Mouse (Mus musculus): Measurements from ENCODE around the gene Hmcn2.

Gene Hmcn2

DNA sequence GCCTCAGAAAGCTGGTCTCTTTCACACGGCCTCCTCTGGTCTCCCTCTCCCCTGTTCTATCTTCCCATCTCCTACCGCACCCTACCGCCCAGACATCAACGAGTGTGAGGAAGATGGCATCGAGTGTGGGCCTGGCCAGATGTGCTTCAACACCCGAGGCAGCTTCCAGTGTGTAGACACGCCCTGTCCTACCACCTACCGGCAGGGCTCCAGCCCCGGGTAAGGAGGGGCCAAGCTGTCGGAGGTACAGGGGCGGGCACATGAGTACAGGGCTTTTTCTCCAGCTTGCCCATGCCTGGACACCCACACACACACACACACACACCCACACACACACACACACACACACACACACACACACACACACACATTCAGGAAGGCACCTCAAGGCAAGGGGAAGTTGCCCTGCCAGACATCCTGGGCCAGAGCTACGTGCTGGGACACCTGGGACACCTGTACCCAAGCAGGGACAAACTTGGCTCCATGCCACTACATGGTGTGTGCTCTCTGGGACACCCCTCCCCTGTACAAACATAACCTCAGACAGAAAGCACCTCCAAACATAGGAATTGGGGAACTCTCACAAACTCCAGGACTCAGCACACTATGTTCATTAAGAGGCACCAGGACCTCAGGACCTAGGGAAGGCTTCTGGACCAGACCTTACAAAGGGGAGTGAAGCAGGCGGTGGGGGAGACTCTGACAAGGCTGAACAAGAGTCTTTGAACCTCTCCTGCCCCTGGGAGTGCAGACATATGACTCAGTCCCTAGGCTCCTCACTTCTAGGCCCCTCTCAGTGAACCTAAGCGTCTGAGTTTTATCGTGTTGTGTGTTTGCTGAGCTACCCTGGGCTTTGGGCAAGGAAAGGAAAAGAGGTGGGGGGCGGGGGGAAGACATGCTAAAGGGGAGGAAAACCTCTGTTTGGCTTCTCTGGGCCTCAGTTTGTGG lies 145.0 kb downstream of the Hmcn2 start:
- no peak for DNase-seq (ENCODE audit: low spot score)

DNA sequence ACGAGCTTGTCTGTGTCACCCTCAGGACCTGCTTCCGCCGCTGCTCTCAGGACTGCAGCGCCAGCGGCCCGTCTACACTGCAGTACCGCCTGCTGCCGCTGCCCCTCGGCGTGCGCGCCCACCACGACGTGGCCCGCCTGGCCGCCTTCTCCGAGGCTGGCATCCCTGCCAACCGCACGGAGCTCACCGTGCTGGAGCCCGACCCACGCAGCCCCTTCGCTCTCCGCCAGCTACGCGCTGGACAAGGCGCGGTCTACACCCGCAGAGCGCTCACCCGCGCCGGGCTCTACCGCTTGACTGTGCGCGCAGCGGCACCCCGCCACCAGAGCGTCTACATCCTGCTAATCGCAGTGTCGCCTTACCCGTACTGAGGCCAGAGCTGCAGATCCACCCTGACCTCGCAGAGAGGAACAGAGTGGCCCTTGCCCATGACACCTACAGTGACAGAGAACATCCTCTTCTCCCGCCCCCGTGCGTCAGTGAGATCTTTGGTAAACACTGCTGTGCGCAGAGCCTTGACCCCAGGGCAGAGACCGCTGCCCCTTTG lies 145.9 kb downstream of the Hmcn2 start:
- DNase-seq (ENCODE audit: low spot score) = no peak

DNA sequence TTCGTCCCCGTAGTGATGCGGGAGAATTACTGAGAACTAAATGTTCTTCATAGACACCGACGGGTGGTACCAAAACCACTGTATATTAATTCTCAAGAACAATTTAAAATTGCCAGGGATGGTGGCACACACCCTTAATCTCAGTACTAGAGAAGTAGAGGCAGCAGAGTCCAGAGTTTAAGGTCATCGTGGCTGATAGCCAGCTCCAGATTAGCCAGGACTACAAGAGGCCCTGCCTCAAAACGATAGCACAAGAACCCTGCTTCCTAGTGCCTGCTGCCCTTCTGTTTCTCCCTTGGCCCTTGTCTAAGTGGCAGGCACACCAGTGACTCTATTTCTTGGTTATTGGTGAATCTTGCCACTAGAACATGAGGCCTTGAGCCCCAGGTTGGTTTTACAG lies 146.7 kb downstream of the Hmcn2 start:
- no peak for DNase-seq (ENCODE audit: low spot score)

DNA sequence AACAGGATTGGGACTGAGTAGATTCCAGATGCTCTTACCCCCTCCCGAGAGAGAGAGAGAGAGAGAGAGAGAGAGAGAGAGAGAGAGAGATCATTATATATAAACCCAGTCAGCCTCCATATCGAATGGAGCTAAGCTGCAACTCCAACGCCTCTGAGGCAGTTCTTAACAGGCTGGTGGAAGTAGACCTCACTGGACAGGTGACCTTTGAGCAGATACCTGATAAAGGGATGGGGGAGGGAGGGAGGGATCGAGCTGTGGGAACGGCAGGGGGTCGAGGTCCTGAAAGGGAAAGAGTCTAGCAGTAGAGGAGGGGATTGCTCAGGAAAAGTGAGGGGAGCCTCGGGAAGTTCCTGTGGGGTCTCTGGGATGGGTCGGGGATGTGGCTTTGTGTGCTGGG lies 147.8 kb downstream of the Hmcn2 start:
- no peak for DNase-seq (ENCODE audit: low spot score)

DNA sequence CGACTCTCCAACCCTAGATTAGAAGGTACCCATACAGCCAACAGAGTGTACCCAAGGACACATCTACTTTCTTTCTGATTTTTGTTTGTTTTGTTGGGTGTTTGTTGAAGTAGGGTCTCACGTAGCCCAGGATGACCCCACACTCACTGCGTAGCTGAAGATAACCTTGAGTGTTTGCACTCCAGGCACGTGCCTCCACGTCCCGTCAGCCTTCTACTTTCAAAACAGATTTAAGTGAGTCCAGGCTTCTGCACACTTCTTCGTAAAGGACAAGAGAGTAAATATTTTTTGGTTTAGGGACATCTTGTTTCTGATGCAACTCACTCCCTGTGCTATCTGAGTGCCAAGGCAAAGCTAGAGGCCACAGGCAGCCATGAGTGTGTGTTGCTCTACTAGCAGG lies 149.0 kb downstream of the Hmcn2 start:
- no peak for DNase-seq (ENCODE audit: low spot score)

DNA sequence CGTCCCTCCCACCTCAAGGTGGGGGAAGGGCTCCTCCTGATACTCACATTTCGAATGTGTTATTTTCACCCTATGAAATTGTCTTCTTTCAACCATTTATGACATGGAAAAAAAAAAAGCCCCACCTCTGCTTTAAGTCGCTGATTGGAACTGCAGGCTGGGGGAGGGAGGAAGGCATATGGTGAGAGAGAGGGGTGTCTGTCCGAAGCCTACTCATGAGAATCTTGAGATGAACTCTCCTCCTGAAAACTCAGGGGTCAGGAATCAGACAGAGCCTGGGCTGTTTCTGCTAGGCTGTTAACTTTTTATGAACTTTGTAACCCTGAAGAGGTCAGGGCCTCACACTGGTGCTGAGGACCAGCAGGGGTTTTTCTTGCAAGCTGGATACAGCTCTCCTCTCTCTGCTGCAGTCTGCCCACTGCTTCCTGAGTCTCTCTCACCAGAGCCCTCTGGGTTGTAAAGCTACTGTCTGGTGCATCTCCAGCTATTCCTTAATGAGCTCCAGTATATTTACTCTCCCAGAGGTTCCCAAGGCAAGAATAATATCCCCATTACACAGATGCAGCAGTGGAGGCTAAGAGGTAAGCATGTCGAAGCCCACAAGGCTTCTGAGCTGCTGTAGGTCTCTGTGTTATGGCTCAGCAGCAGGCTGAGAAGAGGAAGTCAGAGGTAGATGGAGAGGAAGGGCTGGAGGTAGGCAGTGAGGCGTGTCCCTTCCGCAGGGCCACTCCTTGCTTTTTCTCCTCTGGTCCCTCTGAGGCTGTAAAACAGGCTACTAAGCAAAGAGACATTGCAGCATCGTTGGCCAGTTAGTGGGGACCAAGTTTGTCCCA lies 149.7 kb downstream of the Hmcn2 start:
- no peak for DNase-seq (ENCODE audit: low spot score)

DNA sequence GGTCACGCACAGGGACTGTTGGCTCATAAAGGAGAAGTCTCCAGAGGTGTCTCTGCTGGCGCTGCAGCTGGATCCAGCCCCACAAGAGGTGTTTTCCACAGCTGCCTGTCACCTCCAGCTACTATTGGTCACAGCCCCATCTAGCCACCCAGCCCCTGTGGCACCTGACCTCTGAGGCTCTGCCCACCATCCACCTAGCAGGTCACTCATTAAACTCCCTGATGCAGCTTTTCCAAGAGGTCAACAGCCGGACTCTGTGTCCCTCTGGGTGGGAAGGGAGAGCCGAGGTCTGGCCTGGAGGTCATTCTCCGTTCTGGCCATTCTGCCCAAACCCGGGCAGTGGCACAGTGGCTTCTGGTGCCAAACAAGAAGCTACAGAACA lies 150.3 kb downstream of the Hmcn2 start:
- DNase-seq (ENCODE audit: low spot score) = no peak

DNA sequence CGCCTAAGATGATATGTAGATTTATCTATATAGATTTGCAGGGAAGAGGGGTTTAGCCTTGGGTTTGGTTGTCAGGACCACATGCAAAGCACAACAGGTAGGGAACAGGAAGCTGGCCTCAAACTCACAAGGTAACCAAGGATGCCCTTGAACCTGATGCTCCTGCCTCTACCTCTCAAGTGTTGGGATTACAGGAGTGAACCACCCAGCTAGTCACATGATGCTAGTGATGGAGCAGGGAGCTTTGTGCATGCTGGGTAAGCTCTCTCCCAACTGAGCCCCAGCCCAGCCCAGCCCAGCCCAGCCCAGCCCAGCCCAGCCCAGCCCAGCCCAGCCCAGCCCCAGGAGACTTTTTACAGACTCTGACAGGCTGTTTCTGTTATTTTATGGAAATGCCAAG lies 153.2 kb downstream of the Hmcn2 start:
- no peak for DNase-seq (ENCODE audit: low spot score)

DNA sequence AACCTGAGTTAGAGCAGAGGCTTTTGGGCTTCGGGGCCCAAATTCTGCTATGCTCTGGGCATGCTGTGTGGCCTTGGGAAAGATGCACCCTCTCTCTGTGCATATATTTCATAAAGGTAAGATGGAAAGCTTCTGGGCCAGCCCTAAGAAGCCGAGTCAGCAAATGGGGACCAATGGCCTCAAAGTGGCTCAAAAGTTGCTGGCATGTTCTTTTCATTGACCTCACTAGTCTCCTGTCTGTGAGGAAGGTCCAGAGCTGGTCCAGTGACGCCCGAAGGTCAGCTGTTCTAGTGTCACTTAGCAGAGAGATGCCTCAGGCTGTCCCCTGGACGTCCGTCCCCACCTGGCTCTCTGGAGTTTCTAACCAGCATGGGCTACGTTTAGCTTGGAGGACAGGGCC lies 154.6 kb downstream of the Hmcn2 start:
- no peak for DNase-seq (ENCODE audit: low spot score)

DNA sequence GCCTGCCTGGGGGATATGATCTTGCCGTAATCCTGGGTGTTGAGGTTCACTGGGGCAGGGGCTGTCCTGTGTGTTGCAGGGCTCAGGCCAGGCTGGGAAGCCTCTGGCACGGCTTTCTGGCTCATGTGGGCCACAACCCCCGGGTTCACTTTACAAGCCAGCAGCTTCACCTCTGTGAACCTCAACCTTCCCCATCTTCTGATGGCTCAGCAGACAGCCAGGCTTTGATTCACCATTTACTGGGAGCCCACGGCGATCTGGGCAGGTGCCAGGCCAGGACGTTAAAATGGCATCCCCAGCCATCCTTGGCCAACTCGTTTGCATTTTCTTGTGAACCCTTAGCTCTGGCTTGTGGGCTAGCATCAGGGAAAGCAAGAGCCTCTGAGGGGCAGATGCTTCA lies 155.3 kb downstream of the Hmcn2 start:
- DNase-seq (ENCODE audit: low spot score) = no peak

DNA sequence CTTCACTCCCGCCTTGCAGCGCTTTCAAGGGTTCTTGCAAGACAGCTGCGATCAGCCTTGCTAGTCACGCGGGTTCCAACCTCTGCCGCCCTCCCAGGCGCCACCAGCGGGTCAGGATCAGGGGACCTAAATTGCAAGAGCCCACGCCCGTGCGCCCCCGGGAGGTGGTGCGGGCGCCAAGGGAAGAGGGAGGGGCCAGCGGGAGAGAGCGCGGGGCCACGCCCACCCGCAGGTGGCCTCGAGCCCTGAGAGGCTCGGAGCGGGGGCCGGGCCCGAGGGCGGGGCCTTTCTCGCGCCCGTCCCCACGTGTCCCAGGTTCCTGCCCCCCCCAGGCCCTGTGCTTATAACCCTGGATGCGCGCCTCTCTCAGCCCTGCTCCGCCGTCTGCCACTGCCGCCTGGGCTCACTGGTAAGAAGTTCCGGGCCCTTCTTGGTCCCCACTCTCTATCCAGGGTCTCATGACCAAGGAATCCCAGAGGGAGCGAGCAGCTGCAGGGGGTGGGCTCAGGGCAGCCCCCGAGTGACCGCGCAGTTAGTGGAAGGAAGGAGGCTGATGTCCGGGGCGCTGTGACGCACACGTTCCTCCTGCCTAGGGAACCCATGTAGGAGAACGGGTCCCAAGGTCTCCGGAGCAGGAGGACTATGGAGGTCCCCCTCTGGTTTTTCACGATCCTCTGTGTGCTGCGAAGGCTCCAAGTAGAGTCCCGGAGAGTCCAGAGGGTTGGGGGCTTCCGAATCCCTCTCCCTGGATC lies 155.9 kb downstream of the Hmcn2 start, which contains the start of gene Ass1:
TSS of gene Ass1 (plus strand) at position 277 of the 752 bp plus-strand sequence.
- DNase-seq (ENCODE audit: low spot score) = no peak

DNA sequence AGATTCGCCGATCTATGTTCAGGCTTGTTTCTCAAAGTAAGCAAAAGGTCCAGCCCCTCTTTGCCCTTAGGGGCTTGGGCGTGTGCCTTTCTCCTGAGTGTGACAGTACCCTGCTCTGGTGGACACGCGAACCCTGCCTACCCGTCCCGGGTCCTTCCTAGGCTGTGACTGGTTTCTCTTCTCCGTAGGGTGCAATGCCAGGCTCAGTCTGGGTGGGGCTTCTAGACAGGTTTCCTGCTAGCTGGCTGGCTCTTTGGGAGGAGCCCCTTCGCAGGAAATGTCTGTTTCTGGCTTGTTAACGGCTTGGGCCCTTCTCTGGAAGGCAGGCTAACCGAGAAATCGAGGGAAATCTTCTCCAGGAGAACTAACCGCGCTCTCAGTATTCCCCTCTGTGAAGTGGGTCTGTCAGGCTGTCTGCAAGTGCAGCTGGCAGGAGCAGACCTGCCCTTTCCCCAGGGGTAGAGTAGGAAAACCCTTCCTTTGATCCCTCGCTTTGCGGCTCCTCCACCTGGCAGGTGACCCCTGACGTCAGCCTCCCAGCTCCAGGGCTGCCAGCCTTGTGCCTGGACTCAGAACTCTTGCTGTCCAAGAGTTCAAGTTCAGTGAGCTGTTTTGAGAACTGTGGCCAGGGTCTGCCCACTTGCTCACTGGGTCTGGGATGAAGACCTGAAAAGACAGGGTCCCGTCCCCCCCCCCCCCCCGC lies 156.6 kb downstream of the Hmcn2 start:
- no peak for DNase-seq (ENCODE audit: low spot score)

DNA sequence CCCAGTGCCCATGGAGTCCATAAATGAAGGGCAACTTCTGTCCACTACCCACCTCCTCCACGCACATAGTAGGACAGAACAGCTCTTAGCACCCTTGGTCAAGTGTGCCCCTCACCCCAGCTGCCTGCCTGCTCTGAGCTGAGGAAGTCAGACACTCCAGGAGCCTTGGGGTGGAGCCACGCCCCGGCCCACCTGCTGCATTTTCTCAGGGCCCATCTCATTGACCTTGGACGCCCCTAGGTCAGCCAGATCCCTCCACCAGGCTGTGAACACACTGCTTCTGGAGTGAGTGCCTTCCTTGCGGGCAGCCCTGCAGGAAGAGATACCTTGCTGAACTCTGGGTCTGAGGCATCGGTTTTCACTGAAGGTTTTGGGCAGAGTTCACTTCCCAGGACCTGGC lies 157.4 kb downstream of the Hmcn2 start:
- DNase-seq (ENCODE audit: low spot score) = no peak

DNA sequence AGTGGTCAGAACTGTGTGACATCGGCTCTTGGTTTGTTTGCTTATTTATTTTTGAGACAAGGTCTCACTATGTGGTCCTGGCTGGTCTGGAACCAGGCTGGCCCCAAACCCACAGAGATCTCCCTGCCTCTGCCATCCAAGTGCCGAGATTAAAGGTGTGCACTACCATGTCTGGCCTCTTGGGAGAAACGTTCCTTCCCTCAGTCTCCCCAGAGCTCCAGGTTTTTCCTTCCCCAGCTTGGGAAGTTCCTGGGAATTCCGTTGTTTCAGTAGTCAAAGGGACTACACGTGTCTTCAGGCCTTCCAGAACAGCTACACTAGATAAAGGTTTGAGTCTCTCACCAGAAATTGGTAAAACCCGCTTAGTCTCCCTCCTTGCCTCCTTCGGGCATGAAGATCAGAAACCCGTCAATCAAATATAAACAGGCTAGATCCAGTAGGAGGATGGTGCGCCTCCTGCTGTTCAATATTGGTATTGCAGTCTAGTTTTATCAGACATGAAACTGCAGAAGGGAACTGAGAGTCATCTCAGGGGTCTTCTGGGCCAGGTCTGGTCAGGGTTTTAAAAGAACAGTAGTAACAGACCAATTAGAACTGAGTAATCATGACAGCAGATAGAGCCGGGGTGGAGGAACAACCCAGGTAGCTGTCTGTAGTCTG lies 158.3 kb downstream of the Hmcn2 start:
- DNase-seq (ENCODE audit: low spot score) = peak; percentile 59

DNA sequence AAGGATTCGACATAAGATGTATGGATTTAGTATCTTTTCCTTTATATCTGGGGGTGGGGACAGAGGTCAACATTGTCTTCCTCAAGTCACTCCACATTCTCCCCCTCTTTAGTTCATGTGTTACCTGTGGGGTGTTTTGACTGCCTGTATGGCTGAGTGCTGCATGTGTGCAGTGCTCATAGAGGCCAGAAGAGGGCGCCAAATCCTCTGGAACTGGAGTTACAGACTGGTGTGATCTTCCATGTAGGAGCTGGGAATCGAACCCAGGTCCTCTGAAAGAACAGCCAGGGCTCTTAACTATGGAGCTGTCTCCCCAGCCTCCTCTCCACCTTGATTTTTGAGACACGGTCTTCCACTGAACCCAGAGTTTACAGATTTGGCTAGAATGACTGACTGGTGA lies 159.7 kb downstream of the Hmcn2 start:
- no peak for DNase-seq (ENCODE audit: low spot score)

DNA sequence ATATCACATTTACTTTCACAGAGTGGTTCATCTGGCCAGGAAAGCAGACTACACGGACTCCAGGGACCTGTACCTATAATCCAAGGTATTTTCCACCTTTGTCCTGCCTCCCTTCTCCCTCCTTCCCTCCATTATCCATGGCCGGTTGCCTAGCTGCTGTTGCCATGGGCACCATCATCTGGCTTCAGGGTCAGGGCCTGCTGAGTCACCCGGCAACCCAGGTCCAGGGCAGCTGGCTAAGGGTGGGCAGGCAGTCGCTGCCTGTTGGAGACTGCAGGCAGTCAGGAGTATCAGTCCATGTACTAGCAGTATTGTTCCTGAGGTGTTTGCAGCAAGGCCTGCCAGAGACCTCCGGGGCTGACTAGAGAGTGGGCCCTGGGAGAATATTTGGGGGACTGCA lies 160.5 kb downstream of the Hmcn2 start:
- DNase-seq (ENCODE audit: low spot score) = no peak

DNA sequence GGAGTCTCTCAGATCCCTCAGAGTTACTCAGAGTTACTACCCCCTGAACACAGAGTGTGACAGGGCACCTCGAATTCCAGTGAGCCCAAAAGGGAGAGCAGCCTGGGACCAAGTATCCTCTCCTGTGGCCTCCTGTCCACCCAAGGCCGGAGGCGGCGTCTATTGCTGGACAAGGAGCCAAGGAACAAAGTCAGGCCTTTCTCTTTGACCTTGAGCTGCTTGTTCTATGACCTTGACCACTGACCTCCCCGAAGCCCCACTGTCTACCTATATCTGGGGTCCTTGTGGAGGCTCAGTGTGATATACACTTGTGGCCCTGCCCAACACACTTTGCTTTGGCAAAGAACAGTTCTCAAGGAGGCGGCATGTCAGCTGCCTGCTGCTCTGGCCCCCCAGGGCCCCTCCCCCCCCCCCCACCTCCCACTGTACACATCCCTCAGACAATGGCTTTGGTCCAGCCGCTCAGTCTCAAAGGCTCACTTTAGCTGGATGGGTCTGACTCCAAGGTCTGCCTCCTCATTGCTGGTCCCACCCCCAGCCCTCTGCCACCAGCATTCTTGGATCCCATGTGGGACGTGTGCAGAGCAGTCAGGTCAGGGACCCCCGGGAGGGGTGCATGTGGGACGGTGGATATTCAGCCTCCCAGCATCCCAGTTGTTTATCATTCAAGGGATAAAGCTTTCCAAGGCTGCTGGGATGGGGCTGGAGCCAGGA lies 162.0 kb downstream of the Hmcn2 start:
- no peak for DNase-seq (ENCODE audit: low spot score)

DNA sequence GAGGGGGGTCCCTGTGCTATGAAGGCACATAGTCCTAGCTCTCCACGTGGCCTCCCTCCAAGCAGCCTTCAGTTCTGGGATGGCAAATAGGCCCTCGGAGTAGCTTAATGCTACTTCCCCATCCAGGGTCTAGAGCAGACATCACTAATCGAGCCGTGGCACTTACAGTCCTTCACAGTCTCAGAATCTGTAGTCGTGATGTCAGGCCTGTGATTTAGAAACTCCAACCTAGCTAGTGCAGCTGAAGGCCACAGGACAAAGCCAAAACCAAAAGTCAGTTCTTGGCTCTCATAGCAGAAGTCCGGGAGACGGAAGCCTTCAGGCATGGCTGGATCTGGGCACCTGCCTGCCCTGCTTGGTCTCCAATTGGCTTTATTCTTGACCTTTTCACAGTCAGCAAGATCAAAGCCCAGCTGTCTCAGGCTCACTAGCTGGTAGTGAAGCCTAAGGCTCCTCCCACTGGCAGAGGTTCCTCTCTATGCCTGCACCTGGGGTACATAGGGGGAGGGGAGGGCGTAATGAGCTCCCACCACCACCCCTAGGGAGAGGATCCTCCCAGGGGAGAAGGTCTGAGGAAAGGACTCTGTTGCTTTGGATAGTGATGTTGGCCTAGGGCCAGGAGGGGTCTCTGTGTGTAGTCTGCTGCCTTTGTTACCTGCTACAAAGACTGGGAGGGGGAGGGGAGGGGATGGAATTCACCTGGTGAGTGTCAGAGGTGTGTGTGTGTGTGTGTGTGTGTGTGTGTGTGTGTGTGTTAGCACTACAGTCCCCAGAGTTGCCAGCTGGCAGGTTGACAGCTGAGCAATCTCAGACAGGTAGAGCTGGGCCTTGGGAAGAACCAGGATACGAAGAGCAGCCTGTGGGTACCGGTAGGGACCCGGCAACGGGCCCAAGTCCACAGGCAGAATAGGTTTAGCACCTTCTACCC lies 163.3 kb downstream of the Hmcn2 start:
- DNase-seq (ENCODE audit: low spot score) = no peak

DNA sequence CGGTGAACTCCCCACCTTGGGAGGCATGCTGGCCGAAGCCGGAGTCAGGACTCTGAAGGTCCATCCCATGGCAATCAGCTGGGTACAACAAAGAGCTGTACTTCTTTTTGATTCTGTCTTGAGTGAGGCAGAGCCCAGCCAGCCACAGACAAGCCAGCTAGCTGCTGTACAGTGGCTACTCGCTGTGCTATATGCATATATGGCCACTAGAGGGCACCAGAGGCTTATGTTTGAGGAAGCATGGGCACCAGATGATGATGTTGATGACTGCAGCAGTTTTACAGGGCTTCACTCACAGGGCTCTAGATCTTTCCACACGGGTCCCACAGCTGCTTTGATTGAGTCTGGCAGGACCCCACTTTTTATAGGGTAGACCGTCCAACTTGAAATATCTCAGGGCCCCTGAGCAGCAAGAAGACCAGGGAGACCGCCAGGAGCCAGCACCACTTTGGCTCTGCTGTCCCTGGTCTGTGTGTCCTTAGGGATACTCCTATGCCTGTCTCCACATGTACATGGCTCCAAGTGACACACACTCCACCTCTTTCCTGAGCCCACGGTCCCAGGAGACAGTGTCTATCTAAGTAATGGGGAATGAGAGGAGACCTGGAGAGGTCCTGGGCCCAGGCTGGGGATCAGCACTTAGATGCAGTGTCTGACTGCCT lies 168.8 kb downstream of the Hmcn2 start:
- peak; percentile 86 for DNase-seq (ENCODE audit: low spot score)

Measured in layer of hippocampus, adult 9-10 months (tissue).